Mouse (Mus musculus) embryonic facial prominence, embryonic 15.5 days (tissue): ENCODE data around the gene Lrrc3c. TPM values are rescaled to one million over a fixed set of nuclear protein-coding genes. Genes with fewer than 3 reads are reported as not detected.

Experiments used
- ATAC-seq: fragments of 200-750 bp; cut with Nextera tagmentation; 2 replicates; pipeline ENCODE4 v1.8.0; 2017; ENCODE audit warnings: low read depth, moderate TSS enrichment; ENCODE audit not compliant: insufficient number of reproducible peaks, low FRiP score, low TSS enrichment
- H3K27ac ChIP-seq: fragments of 300-500 bp; sonication (generic); replicated peaks from 2 replicates; pipeline ENCODE4 v1.5.1; 2015; ENCODE audit warnings: mild to moderate bottlenecking, inconsistent platforms
- H3K27me3 ChIP-seq: fragments of 300-500 bp; sonication (generic); 2 replicates; pipeline ENCODE4 v1.6.1; 2015; ENCODE audit warnings: inconsistent platforms
- H3K36me3 ChIP-seq: fragments of 300-500 bp; sonication (generic); 2 replicates; pipeline ENCODE4 v1.6.1; 2015; ENCODE audit warnings: mild to moderate bottlenecking, inconsistent platforms
- H3K4me1 ChIP-seq: fragments of 300-500 bp; sonication (generic); 2 replicates; pipeline ENCODE4 v1.6.1; 2015; ENCODE audit warnings: inconsistent platforms
- H3K4me2 ChIP-seq: fragments of 300-500 bp; sonication (generic); replicated peaks from 2 replicates; pipeline ENCODE4 v1.6.1; 2015; ENCODE audit warnings: mild to moderate bottlenecking, inconsistent platforms
- H3K4me3 ChIP-seq: fragments of 300-500 bp; sonication (generic); replicated peaks from 2 replicates; pipeline ENCODE4 v1.5.1; 2015; ENCODE audit warnings: mild to moderate bottlenecking, inconsistent platforms
- H3K9ac ChIP-seq: fragments of 300-500 bp; sonication (generic); 2 replicates; pipeline ENCODE4 v1.6.1; 2015; ENCODE audit warnings: inconsistent platforms
- H3K9me3 ChIP-seq: fragments of 300-500 bp; sonication (generic); replicated peaks from 2 replicates; pipeline ENCODE4 v1.6.1; 2016; ENCODE audit warnings: inconsistent platforms
- WGBS: fragments of 180-500 bp; shearing (Covaris S2); methylation state at CpG from one replicate; pipeline ENCODE4 v1.1.7; 2015; 5-methylcytosine and 5-hydroxymethylcytosine counted together
- polyA plus RNA-seq: library from polyadenylated mRNA; unstranded; fragments of >200 nt; fragmentation: Nextera tagmentation; extraction: Ambion mirVana; gene quantifications from 2 replicates; pipeline ENCODE4 v1.2.1, GENCODE M21; 2015

The Lrrc3c gene
- polyA plus RNA-seq = not detected in 2 replicates

DNA sequence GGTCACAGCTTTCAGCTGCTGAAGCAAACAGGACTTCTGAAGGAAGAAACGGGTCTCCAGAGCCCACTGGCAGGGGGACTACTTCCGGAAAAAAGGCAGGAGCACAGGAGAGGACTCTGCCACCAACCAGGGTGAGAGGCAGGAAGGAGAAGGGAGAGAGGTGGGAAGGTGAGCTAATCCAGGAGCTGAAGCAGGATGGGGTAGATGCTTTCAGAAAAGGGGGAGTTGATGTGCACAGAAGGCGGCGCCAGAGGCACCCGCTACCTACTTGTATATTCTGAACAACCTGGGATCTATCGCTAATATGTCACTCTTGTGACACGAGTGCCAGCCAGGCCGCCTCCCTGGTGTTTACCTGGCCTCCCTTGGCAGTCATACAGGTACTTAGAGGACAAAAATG lies at the start of gene Lrrc3c:
Gene Lrrc3c, plus strand, starts transcription at position 301 of the 400 bp plus-strand sequence.
- H3K4me3 ChIP-seq = no peak within 1 kb of the TSS
- H3K36me3 ChIP-seq = no peaks in the 10 kb centered on the region
- peaks cover 27% of the 10 kb centered on the region for H3K27me3 ChIP-seq
- no peak for ATAC-seq
- H3K27ac ChIP-seq = no peak within 1 kb of the TSS
- peaks cover 15% of the 10 kb centered on the region; the same call in 1 of the 2 replicates for H3K4me1 ChIP-seq
- WGBS = 75% methylated on average over 8 of the region's 8 CpGs
- H3K9me3 ChIP-seq = no peaks in the 10 kb centered on the region
- no peak within 1 kb of the TSS for H3K4me2 ChIP-seq
- no peak within 1 kb of the TSS for H3K9ac ChIP-seq

GRCm38 (mm10) chr11:98549363-98549762 lies 48.7 kb upstream of the Lrrc3c start:
- H3K9me3 ChIP-seq = no peaks in the 10 kb centered on the region
- no peak for ATAC-seq
- no peak overlapping the region for H3K27ac ChIP-seq
- peaks cover 52% of the 10 kb centered on the region for H3K27me3 ChIP-seq
- H3K36me3 ChIP-seq = no peaks in the 10 kb centered on the region
- no peak overlapping the region for H3K4me2 ChIP-seq
- peaks cover 17% of the 10 kb centered on the region for H3K4me1 ChIP-seq
- H3K9ac ChIP-seq = no peak overlapping the region
- WGBS = 59% methylated on average over 4 of the region's 4 CpGs
- no peak overlapping the region for H3K4me3 ChIP-seq

- peaks cover 14% of the 10 kb centered on the region for H3K4me1 ChIP-seq
- ATAC-seq = no peak
- no peaks in the 10 kb centered on the region for H3K36me3 ChIP-seq
- H3K27ac ChIP-seq = 0 out of 2 replicates have a peak overlapping the region, but pooled peaks have one; percentile 85
- H3K9me3 ChIP-seq = no peaks in the 10 kb centered on the region
- 18% methylated on average over 20 of the region's 20 CpGs for WGBS
- peak overlapping the region; percentile 85 for H3K4me3 ChIP-seq
- peak overlapping the region; percentile 84 for H3K4me2 ChIP-seq
- H3K27me3 ChIP-seq = peaks cover 47% of the 10 kb centered on the region
- no peak overlapping the region for H3K9ac ChIP-seq
Measured at GRCm38 (mm10) chr11:98550311-98550974, 47.6 kb upstream of the Lrrc3c start.

DNA sequence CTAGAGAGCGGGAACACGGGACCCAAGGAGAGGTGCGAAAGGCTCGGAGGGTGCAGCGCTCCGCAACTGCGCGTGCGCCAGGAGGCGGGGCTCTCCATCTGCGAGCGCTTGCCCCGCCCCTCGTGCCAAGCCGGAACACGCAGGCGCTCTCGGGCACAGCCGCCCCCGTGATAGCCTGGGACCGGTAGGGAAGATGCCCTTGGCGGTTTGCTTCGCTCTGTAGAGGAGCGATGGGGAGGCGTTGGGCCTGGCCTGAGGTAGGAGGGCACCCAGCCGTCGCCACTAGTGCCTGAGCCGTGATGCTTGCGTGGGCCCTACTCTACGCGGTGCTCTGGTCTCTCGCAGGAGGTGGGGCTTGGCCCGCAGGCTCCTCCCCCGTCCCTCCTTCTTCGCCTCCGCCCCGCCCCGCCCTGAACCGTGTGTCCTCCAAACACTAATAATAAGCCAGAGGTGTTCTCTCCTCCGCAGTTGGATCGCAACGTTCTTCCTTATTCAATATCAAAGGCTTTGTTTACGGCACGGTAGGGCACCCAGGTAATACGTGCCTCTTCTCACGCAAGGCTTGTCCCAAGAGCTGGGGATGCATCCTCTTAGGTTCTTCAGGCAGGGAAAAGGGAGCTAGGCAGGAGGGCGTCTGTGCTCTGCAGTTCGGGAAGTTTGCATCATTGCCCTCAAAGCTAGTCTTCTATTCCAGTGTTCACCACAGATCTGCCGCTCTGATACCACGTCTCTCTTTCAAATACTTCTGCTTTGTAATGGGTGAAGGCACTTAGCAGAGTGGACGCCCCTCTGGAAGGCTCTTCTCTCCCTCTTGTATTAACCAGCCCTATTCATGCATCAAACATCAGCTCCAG lies 46.9 kb upstream of the Lrrc3c start, which contains the start of gene Zpbp2:
Gene Zpbp2, plus strand, starts transcription at position 123 of the 854 bp plus-strand sequence.
- 1% methylated on average over 50 of the region's 51 CpGs for WGBS
- Histone ChIP-seq H3K27ac (peak within 1 kb of the TSS; percentile 85), H3K4me2 (peak within 1 kb of the TSS; percentile 84), H3K9ac (peak within 1 kb of the TSS; percentile 24; the same call in 1 of the 2 replicates), H3K9me3 (no peaks in the 10 kb centered on the region), H3K4me3 (peak within 1 kb of the TSS; percentile 85), H3K4me1 (peaks cover 9% of the 10 kb centered on the region), H3K27me3 (peaks cover 39% of the 10 kb centered on the region), H3K36me3 (no peaks in the 10 kb centered on the region)
- peak; percentile 96 for ATAC-seq

GRCm38 (mm10) chr11:98553966-98554365 lies 44.1 kb upstream of the Lrrc3c start:
- WGBS = 88% methylated on average over 4 of the region's 4 CpGs
- Histone ChIP-seq H3K9me3 (no peaks in the 10 kb centered on the region), H3K4me3 (no peak overlapping the region), H3K27ac (no peak overlapping the region), H3K9ac (no peak overlapping the region), H3K27me3 (peaks cover 14% of the 10 kb centered on the region), H3K4me1 (peaks cover 9% of the 10 kb centered on the region), H3K36me3 (no peaks in the 10 kb centered on the region), H3K4me2 (no peak overlapping the region)
- ATAC-seq = no peak

DNA sequence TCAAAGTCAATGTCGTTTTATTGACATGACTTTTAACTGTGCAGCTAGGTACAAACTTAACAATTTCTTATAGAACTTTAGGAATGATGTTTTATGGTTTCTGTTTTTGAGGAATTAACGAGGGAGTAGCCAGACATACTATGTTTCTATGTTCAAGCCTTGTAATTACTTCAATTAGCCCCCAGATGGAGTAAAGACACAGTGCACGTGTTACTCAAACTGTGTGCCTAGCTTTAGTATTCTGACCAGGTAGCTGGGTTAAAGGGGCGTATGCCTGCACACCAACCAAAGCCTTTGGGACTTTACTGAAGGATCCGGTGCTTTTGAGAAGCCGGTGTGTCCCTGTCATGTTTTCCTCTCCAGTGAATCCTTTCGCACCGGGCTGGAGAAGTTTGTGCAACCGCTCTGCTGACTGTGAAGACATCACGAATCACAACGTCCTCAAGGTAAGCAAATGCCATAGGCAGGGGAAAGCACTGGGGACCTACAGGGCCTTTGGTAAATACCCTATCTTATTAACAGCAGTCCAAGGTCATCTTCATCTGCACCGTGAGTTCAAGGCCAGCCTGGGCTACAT lies 42.9 kb upstream of the Lrrc3c start:
- Histone ChIP-seq H3K4me2 (no peak overlapping the region), H3K27me3 (peaks cover 3% of the 10 kb centered on the region), H3K4me3 (no peak overlapping the region), H3K36me3 (no peaks in the 10 kb centered on the region), H3K27ac (no peak overlapping the region), H3K9ac (no peak overlapping the region), H3K4me1 (peaks cover 9% of the 10 kb centered on the region), H3K9me3 (no peaks in the 10 kb centered on the region)
- 67% methylated on average over 12 of the region's 12 CpGs for WGBS
- ATAC-seq = no peak

GRCm38 (mm10) chr11:98560942-98561341 lies 37.1 kb upstream of the Lrrc3c start:
- H3K9ac ChIP-seq = no peak overlapping the region
- H3K4me1 ChIP-seq = no peaks in the 10 kb centered on the region
- no peak overlapping the region for H3K4me2 ChIP-seq
- H3K27ac ChIP-seq = no peak overlapping the region
- no peak overlapping the region for H3K4me3 ChIP-seq
- no peak for ATAC-seq
- WGBS = 30% methylated on average over 7 of the region's 7 CpGs
- H3K9me3 ChIP-seq = no peaks in the 10 kb centered on the region
- no peaks in the 10 kb centered on the region for H3K36me3 ChIP-seq
- H3K27me3 ChIP-seq = no peaks in the 10 kb centered on the region

- H3K27ac ChIP-seq = no peak overlapping the region
- WGBS = 77% methylated on average over 3 of the region's 3 CpGs
Measured at GRCm38 (mm10) chr11:98563025-98563424, 35.1 kb upstream of the Lrrc3c start.

DNA sequence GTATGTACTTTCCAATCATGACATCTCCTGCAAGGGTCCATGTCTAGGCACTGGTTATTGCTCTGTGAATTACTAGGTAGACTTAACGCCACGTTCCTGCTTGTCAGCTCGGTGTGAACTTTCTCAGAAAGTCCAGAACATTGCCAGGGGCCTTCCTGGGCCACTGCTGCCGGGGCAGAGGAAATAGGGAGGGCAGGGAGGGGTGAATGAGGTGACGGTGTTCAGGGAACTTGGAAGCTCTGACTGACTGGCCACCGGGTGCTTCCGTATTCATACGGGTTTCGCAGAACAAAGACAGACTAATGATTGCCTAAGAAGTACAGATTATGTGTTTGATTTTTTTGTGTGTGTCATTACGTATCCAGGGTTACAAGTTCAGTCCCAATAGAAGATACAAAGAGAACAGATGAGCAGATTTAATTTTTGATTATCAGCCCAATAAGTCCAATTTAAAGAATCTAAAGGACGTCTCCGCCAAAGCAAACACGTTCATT lies 34.1 kb upstream of the Lrrc3c start:
- Histone ChIP-seq H3K4me3 (no peak overlapping the region), H3K4me1 (no peaks in the 10 kb centered on the region), H3K27ac (no peak overlapping the region), H3K36me3 (no peaks in the 10 kb centered on the region), H3K27me3 (no peaks in the 10 kb centered on the region), H3K9ac (no peak overlapping the region), H3K9me3 (no peaks in the 10 kb centered on the region), H3K4me2 (no peak overlapping the region)
- WGBS = 61% methylated on average over 13 of the region's 13 CpGs
- no peak for ATAC-seq

More at GRCm38 (mm10) chr11:98563025-98563424, 35.1 kb upstream of the Lrrc3c start:
- no peak overlapping the region for H3K9ac ChIP-seq
- no peaks in the 10 kb centered on the region for H3K4me1 ChIP-seq
- H3K36me3 ChIP-seq = no peaks in the 10 kb centered on the region
- no peak for ATAC-seq
- H3K4me3 ChIP-seq = no peak overlapping the region
- no peaks in the 10 kb centered on the region for H3K9me3 ChIP-seq
- no peak overlapping the region for H3K4me2 ChIP-seq
- H3K27me3 ChIP-seq = no peaks in the 10 kb centered on the region

- H3K36me3 ChIP-seq = no peaks in the 10 kb centered on the region
- no peaks in the 10 kb centered on the region for H3K4me1 ChIP-seq
- H3K4me3 ChIP-seq = no peak overlapping the region
- no peaks in the 10 kb centered on the region for H3K9me3 ChIP-seq
- no peaks in the 10 kb centered on the region for H3K27me3 ChIP-seq
- no peak overlapping the region for H3K4me2 ChIP-seq
- H3K9ac ChIP-seq = no peak overlapping the region
- WGBS = 80% methylated on average over 8 of the region's 8 CpGs
- no peak overlapping the region for H3K27ac ChIP-seq
- ATAC-seq = no peak
Measured at GRCm38 (mm10) chr11:98568326-98568725, 29.8 kb upstream of the Lrrc3c start.

DNA sequence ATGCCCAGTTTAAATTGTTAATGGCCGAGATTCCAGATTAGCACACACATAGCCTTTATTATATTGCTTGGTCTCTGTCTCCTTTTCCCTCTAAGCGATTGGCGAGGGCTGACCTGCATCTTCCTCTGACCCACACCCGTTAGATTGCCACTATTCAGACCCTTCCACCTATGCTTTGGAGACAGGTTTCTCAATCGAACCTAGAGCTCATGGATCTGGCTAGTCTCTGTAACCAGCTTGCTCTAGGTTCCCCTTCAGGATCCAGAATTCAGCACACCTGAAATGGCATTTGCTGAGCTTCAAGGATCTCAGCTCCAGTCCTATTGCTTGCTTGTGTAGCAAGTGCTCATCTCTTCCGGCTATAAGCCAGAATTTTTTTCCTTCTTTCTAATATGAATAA lies 28.6 kb upstream of the Lrrc3c start:
- Histone ChIP-seq H3K9ac (no peak overlapping the region), H3K27me3 (no peaks in the 10 kb centered on the region), H3K4me2 (no peak overlapping the region), H3K9me3 (no peaks in the 10 kb centered on the region), H3K4me3 (no peak overlapping the region), H3K36me3 (no peaks in the 10 kb centered on the region), H3K27ac (no peak overlapping the region), H3K4me1 (no peaks in the 10 kb centered on the region)
- no peak for ATAC-seq
- 81% methylated on average over 6 of the region's 6 CpGs for WGBS
